Mouse (Mus musculus) erythroblast, embryonic 14.5 days (primary cell): ENCODE results near the gene Cog3.

Experiments used
- GATA1 ChIP-seq: IDR thresholded peaks from 2 replicates; pipeline ENCODE4 v1.6.1; 2012; ENCODE audit warnings: low read length, inconsistent platforms, mixed read lengths
- TAL1 ChIP-seq: IDR thresholded peaks from 3 replicates; pipeline ENCODE4 v1.6.1; 2012; ENCODE audit warnings: low read length, inconsistent platforms, mixed read lengths

- TF ChIP-seq GATA1 (no peak), TAL1 (no peak)
These were observed 85.2 kb downstream of the Cog3 start for GRCm38 (mm10) chr14:75669085-75669645.
